Mouse (Mus musculus): ENCODE results near the gene Scrn3.

Gene Scrn3

GRCm38 (mm10) chr2:73385641-73386355 lies 73.4 kb downstream of the Scrn3 start:
- DNase-seq (ENCODE audit: low spot score in 2 of 2), result no peak

GRCm38 (mm10) chr2:73386356-73387046 lies 74.1 kb downstream of the Scrn3 start, which contains the start of gene Gpr155:
TSS of gene Gpr155 (minus strand) at chr2:73386572.
- peak; percentile 100 for DNase-seq (ENCODE audit: low spot score in 2 of 2)

Data from spleen, postnatal 14 days (tissue).